Mouse (Mus musculus) embryonic facial prominence, embryonic 10.5 days (tissue): ENCODE measurements around the gene Pcolce. TPM values are rescaled to one million over a fixed set of nuclear protein-coding genes. Genes with fewer than 3 reads are reported as not detected.

Source experiments
- DNase-seq: peaks from one replicate; pipeline ENCODE4 v3.0.0-alpha.2; 2017; ENCODE audit warnings: low spot score
- H3K27ac ChIP-seq: fragments of 300-500 bp; sonication (generic); replicated peaks from 2 replicates; pipeline ENCODE4 v1.5.1; 2016; ENCODE audit warnings: mild to moderate bottlenecking
- H3K27me3 ChIP-seq: fragments of 300-500 bp; sonication (generic); replicated peaks from 2 replicates; pipeline ENCODE4 v1.6.1; 2016; ENCODE audit warnings: low read depth, mild to moderate bottlenecking; ENCODE audit not compliant: poor library complexity, severe bottlenecking
- H3K36me3 ChIP-seq: fragments of 300-500 bp; sonication (generic); replicated peaks from 2 replicates; pipeline ENCODE4 v1.6.1; 2016; ENCODE audit warnings: mild to moderate bottlenecking, moderate library complexity
- H3K4me1 ChIP-seq: fragments of 300-500 bp; sonication (generic); 2 replicates; pipeline ENCODE4 v1.6.1; 2016
- H3K4me3 ChIP-seq: fragments of 300-500 bp; sonication (generic); 2 replicates; pipeline ENCODE4 v1.5.1; 2016; ENCODE audit warnings: mild to moderate bottlenecking, moderate library complexity
- H3K9me3 ChIP-seq: fragments of 300-500 bp; sonication (generic); 2 replicates; pipeline ENCODE4 v1.6.1; 2016; ENCODE audit warnings: mild to moderate bottlenecking
- WGBS: fragments of 180-500 bp; shearing (Covaris S2); methylation state at CpG from one replicate; pipeline ENCODE4 v1.1.7; 2016; 5-methylcytosine and 5-hydroxymethylcytosine counted together
- polyA plus RNA-seq: library from polyadenylated mRNA; unstranded; fragments of >200 nt; fragmentation: Nextera tagmentation; extraction: Ambion mirVana; gene quantifications from 2 replicates; pipeline ENCODE4 v1.2.1, GENCODE M21; 2016

The Pcolce gene
- polyA plus RNA-seq, 1 experiment from 2014 or later = 128 TPM

DNA sequence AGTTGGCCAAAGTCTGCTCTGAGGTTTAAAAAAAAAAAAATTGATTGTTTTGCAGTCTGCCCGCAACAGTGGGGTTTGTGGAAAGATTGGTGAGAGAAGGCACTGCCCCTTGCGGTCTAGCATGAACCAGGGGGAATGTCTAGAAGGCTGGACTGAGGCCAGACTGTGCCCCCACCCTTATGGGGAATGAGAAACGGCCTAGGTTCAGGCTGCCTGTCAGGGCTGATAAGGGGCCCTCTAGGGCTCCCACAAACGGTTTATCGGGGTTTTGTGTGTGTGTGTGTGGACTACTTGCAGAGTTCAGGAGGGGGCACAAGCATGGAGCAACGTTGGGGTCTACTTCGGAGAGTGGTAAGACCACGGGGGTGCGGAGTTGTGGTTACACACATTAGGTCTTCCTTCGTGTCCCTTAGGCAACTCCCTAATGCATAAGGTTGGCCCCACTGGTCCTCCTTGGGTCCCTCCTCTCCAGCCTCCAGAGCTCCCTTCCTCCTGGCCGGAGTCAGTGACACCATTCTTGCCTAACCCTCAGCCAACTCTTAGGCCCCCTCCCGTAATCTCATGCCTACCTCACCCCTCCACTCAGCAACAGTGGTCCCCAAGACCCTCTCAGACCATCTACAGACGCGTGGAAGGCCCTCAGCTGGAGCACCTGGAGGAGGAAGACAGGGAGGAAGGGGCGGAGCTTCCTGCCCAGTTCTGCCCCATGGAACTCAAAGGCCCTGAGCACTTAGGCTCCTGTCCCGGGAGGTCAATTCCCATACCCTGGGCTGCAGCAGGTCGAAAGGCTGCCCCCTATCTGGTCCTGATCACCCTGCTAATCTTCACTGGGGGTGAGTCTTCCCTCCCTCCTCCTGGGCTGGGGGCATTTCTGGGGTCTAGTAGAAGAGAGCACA, 42.6 kb downstream of the Pcolce start:
- Histone ChIP-seq H3K27ac (no peak overlapping the region), H3K27me3 (peaks cover 40% of the 10 kb centered on the region), H3K4me1 (peaks cover 17% of the 10 kb centered on the region), H3K9me3 (no peaks in the 10 kb centered on the region), H3K4me3 (no peak overlapping the region), H3K36me3 (no peaks in the 10 kb centered on the region)
- WGBS = 87% methylated on average over 17 of the region's 17 CpGs
- DNase-seq = no peak

DNA sequence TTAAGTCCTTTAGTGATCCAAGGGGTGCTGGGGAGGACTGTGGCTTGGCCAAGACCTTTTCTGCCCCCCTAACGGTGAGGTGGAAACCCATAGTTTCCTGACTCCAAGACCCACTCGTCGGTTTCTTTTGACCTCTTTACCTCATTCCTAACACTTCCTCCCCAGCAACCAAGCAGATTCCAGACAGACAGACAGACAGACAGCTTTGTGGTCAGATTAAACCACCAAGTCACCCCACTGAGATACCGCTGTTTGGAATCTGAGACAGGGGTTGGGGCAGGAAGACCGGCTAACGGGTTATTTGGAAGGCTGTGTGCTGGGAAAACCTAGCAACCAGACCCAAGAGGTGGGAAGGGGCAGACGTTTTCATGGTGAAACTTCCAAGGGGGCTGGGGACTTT, 43.4 kb downstream of the Pcolce start:
- Histone ChIP-seq H3K4me3 (no peak overlapping the region), H3K36me3 (no peaks in the 10 kb centered on the region), H3K4me1 (peaks cover 17% of the 10 kb centered on the region), H3K27ac (no peak overlapping the region), H3K9me3 (no peaks in the 10 kb centered on the region), H3K27me3 (peaks cover 36% of the 10 kb centered on the region)
- DNase-seq = no peak
- WGBS = 60% methylated on average over 7 of the region's 7 CpGs

DNA sequence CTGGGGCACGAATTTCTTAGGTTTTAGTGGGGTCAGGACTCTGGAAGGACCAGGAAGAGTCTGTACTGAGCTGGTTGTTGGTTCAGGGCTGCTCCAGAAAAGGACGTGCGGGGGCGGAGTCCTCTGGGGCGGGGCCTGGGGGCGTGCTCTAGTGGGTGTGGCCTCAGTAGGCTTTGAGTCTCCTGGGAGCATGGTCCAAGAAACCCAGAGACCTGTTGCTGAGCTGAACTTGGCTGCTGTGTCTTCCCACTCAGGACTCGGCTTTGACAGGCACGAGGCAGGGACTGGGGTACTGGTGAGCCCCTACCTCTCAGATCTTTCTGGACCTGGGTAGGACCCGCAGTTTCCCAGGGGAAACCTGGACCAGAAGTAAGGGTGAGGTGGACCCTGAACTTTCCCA, 43.9 kb downstream of the Pcolce start, which contains the start of gene Tfr2:
Gene Tfr2, plus strand, starts transcription at position 176 of the 400 bp plus-strand sequence.
- 41% methylated on average over 9 of the region's 9 CpGs for WGBS
- no peaks in the 10 kb centered on the region for H3K36me3 ChIP-seq
- peak; percentile 30 for DNase-seq
- peaks cover 31% of the 10 kb centered on the region for H3K27me3 ChIP-seq
- H3K4me3 ChIP-seq = peak within 1 kb of the TSS; percentile 12; the same call in 1 of the 2 replicates
- H3K4me1 ChIP-seq = peaks cover 16% of the 10 kb centered on the region
- H3K27ac ChIP-seq = no peak within 1 kb of the TSS
- H3K9me3 ChIP-seq = no peaks in the 10 kb centered on the region

- H3K9me3 ChIP-seq = no peaks in the 10 kb centered on the region
- no peak for DNase-seq
- peaks cover 25% of the 10 kb centered on the region for H3K27me3 ChIP-seq
- WGBS = 74% methylated on average over 12 of the region's 12 CpGs
- H3K4me1 ChIP-seq = peaks cover 10% of the 10 kb centered on the region; the same call in 1 of the 2 replicates
- no peak overlapping the region for H3K4me3 ChIP-seq
- no peak overlapping the region for H3K27ac ChIP-seq
- H3K36me3 ChIP-seq = no peaks in the 10 kb centered on the region
Observed at GRCm38 (mm10) chr5:137569031-137569430, 44.6 kb downstream of the Pcolce start.

- H3K27ac ChIP-seq = no peak overlapping the region
- H3K36me3 ChIP-seq = no peaks in the 10 kb centered on the region
- no peak for DNase-seq
- H3K4me3 ChIP-seq = no peak overlapping the region
- no peaks in the 10 kb centered on the region for H3K9me3 ChIP-seq
- H3K27me3 ChIP-seq = peaks cover 18% of the 10 kb centered on the region
- WGBS = 84% methylated on average over 8 of the region's 8 CpGs
- H3K4me1 ChIP-seq = peaks cover 10% of the 10 kb centered on the region; the same call in 1 of the 2 replicates
Observed at GRCm38 (mm10) chr5:137568223-137568798, 45.3 kb downstream of the Pcolce start.

GRCm38 (mm10) chr5:137566416-137566815, 47.2 kb downstream of the Pcolce start:
- H3K4me3 ChIP-seq = no peak overlapping the region
- no peak overlapping the region for H3K27ac ChIP-seq
- H3K36me3 ChIP-seq = no peaks in the 10 kb centered on the region
- no peaks in the 10 kb centered on the region for H3K9me3 ChIP-seq
- H3K4me1 ChIP-seq = peaks cover 10% of the 10 kb centered on the region; the same call in 1 of the 2 replicates
- H3K27me3 ChIP-seq = peaks cover 9% of the 10 kb centered on the region; the same call in 1 of the 2 replicates
- no peak for DNase-seq
- 92% methylated on average over 5 of the region's 5 CpGs for WGBS

GRCm38 (mm10) chr5:137565744-137566143, 47.8 kb downstream of the Pcolce start:
- DNase-seq = no peak
- WGBS = 75% methylated on average over 6 of the region's 6 CpGs
- Histone ChIP-seq H3K4me3 (no peak overlapping the region), H3K4me1 (peaks cover 10% of the 10 kb centered on the region; the same call in 1 of the 2 replicates), H3K36me3 (no peaks in the 10 kb centered on the region), H3K27me3 (peaks cover 9% of the 10 kb centered on the region; the same call in 1 of the 2 replicates), H3K27ac (no peak overlapping the region), H3K9me3 (no peaks in the 10 kb centered on the region)

DNA sequence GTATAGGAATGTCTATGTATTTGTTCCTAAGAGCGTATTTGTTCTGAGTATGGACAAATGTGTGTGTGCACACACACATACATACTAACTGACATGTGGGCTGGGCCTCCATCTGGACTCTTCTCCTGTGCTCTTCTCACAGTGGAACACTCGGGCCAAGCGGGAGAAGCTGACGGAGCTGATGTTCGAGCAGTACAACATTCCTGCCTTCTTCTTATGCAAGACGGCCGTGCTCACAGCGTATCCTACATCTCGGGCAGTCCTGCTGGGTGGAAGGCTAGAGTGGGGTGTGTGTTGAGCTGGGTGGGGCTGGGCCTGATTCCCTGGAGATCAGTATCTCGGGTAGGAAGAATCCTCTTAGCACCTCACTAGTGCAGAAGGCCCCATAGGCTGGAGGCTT, 50.6 kb downstream of the Pcolce start:
- Histone ChIP-seq H3K4me3 (no peak overlapping the region), H3K36me3 (no peaks in the 10 kb centered on the region), H3K4me1 (no peaks in the 10 kb centered on the region), H3K27me3 (peaks cover 3% of the 10 kb centered on the region; the same call in 1 of the 2 replicates), H3K9me3 (no peaks in the 10 kb centered on the region), H3K27ac (no peak overlapping the region)
- WGBS = 71% methylated on average over 10 of the region's 10 CpGs
- DNase-seq = no peak

DNA sequence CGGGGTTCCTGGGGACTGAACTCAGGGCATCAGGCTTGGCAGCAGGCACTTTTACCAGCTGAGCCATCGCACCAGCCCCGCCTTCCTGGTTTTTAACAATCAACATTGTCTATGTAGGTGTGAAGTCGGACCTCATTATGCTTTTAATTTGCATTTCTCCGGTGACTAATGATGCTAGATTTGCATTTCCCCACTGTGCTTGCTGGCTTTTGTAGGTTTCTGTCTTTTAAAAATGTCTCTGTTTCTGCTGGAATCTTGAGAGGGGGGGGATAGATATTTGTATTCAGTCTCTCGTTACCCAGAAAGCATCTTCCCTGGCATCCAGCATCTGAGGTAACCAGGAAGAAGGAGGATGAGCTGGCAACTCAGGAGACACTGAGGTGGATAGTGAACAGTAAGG, 52.0 kb downstream of the Pcolce start:
- Histone ChIP-seq H3K4me1 (no peaks in the 10 kb centered on the region), H3K27ac (no peak overlapping the region), H3K27me3 (0 out of 2 replicates have a peak, but pooled peaks cover 3% of the 10 kb centered on the region), H3K36me3 (no peaks in the 10 kb centered on the region), H3K9me3 (no peaks in the 10 kb centered on the region), H3K4me3 (no peak overlapping the region)
- no peak for DNase-seq
- whole genome bisulfite sequencing = 71% methylated on average over 6 of the region's 6 CpGs

Other genes with a start within 250 kb of the Pcolce start
- gene Zan, start 136.7 kb downstream of the Pcolce start, polyA plus RNA-seq = 0.11 and 0.16 TPM in 2 replicates
- gene Pop7, start 111.3 kb downstream of the Pcolce start, polyA plus RNA-seq = 55.3 and 59.9 TPM in 2 replicates
- gene Gigyf1, start 95.2 kb downstream of the Pcolce start, polyA plus RNA-seq = 15.2 and 15.3 TPM in 2 replicates
- gene Epo, start 80.5 kb downstream of the Pcolce start, polyA plus RNA-seq = 2.1 and 2.3 TPM in 2 replicates
- 276 and 281 TPM in 2 replicates for gene Gnb2, start 80.3 kb downstream of the Pcolce start, polyA plus RNA-seq
- 4.5 and 5.4 TPM in 2 replicates for gene Actl6b, start 60.3 kb downstream of the Pcolce start, polyA plus RNA-seq
- gene Tfr2, start 43.9 kb downstream of the Pcolce start, polyA plus RNA-seq = 1.7 and 2.2 TPM in 2 replicates
- 15.9 and 17.2 TPM in 2 replicates for gene Mospd3, start 12.7 kb downstream of the Pcolce start, polyA plus RNA-seq
- gene Fbxo24, start 15.2 kb upstream of the Pcolce start, polyA plus RNA-seq = 0.17 and 0.36 TPM in 2 replicates
- 36.7 and 46.5 TPM in 2 replicates for gene Lrch4, start 15.3 kb upstream of the Pcolce start, polyA plus RNA-seq
- 14.2 and 14.6 TPM in 2 replicates for gene Gm20605, start 15.4 kb upstream of the Pcolce start, polyA plus RNA-seq
- 9.0 and 9.2 TPM in 2 replicates for gene Sap25, start 27.6 kb upstream of the Pcolce start, polyA plus RNA-seq
- gene Irs3, start 31.9 kb upstream of the Pcolce start, polyA plus RNA-seq = 0.16 and 0.34 TPM in 2 replicates
- gene Agfg2, start 70.9 kb upstream of the Pcolce start, polyA plus RNA-seq = 21.3 and 23.0 TPM in 2 replicates
- gene Nyap1, start 127.8 kb upstream of the Pcolce start, polyA plus RNA-seq = 3.0 and 3.6 TPM in 2 replicates
- 89.8 and 94.3 TPM in 2 replicates for gene Tsc22d4, start 131.9 kb upstream of the Pcolce start, polyA plus RNA-seq
- 47.9 and 49.1 TPM in 2 replicates for gene Ppp1r35, start 165.1 kb upstream of the Pcolce start, polyA plus RNA-seq
- 9.1 and 11.5 TPM in 2 replicates for gene Mepce, start 173.9 kb upstream of the Pcolce start, polyA plus RNA-seq
- 14.5 and 17.5 TPM in 2 replicates for gene Zcwpw1, start 174.0 kb upstream of the Pcolce start, polyA plus RNA-seq
- gene Pilra, start 222.5 kb upstream of the Pcolce start, polyA plus RNA-seq = 0.28 and 0.79 TPM in 2 replicates
- gene Pilrb1, start 244.3 kb upstream of the Pcolce start, polyA plus RNA-seq = 0.16 TPM in 1 of 2 replicates, not detected in the other